Mouse (Mus musculus): Measurements from ENCODE around the gene Thsd4. TPM values are rescaled to one million over a fixed set of nuclear protein-coding genes. Genes with fewer than 3 reads are reported as not detected.

Gene Thsd4
- polyA plus RNA-seq, 1 experiment from 2014 or later: 9.4 TPM

- Histone ChIP-seq H3K4me1 (peaks cover 40% of the 10 kb centered on the region), H3K27ac (no peak overlapping the region), H3K36me3 (replicated peaks) (no peaks in the 10 kb centered on the region), H3K4me3 (replicated peaks) (no peak overlapping the region), H3K27me3 (peaks cover 58% of the 10 kb centered on the region), H3K9me3 (no peaks in the 10 kb centered on the region), H3K4me2 (no peak overlapping the region), H3K9ac (no peak overlapping the region)
- WGBS: 49% methylated on average over 10 of the region's 10 CpGs
- ATAC-seq (ENCODE audit: low FRiP score): no peak
These were observed 257.1 kb downstream of the Thsd4 start for GRCm38 (mm10) chr9:60264586-60265325.

- H3K27ac ChIP-seq: no peak overlapping the region
These were observed 259.2 kb downstream of the Thsd4 start for GRCm38 (mm10) chr9:60262515-60263140.

GRCm38 (mm10) chr9:60259626-60260025 lies 262.2 kb downstream of the Thsd4 start:
- Histone ChIP-seq H3K27me3 (peaks cover 51% of the 10 kb centered on the region), H3K4me1 (peaks cover 4% of the 10 kb centered on the region), H3K9me3 (no peaks in the 10 kb centered on the region), H3K4me2 (no peak overlapping the region), H3K36me3 (replicated peaks) (no peaks in the 10 kb centered on the region), H3K27ac (no peak overlapping the region), H3K4me3 (replicated peaks) (no peak overlapping the region), H3K9ac (no peak overlapping the region)
- no peak for ATAC-seq (ENCODE audit: low FRiP score)
- WGBS: 83% methylated on average over 13 of the region's 13 CpGs

More at GRCm38 (mm10) chr9:60262515-60263140, 259.2 kb downstream of the Thsd4 start:
- H3K4me1 ChIP-seq: peaks cover 34% of the 10 kb centered on the region
- peaks cover 52% of the 10 kb centered on the region for H3K27me3 ChIP-seq
- no peak for ATAC-seq (ENCODE audit: low FRiP score)
- no peaks in the 10 kb centered on the region for H3K36me3 ChIP-seq (replicated peaks)
- H3K4me3 ChIP-seq (replicated peaks): no peak overlapping the region
- H3K4me2 ChIP-seq: no peak overlapping the region
- no peak overlapping the region for H3K9ac ChIP-seq
- WGBS: 87% methylated on average over 6 of the region's 6 CpGs
- no peaks in the 10 kb centered on the region for H3K9me3 ChIP-seq

- Histone ChIP-seq H3K4me3 (replicated peaks) (no peak overlapping the region), H3K9me3 (no peaks in the 10 kb centered on the region), H3K4me1 (peaks cover 9% of the 10 kb centered on the region; the same call in 1 of the 2 replicates), H3K4me2 (no peak overlapping the region), H3K36me3 (replicated peaks) (no peaks in the 10 kb centered on the region), H3K27me3 (peaks cover 15% of the 10 kb centered on the region), H3K27ac (no peak overlapping the region), H3K9ac (no peak overlapping the region)
- WGBS: 62% methylated on average over 3 of the region's 3 CpGs
- ATAC-seq (ENCODE audit: low FRiP score): no peak
These were observed 270.1 kb downstream of the Thsd4 start for GRCm38 (mm10) chr9:60251765-60252164.

GRCm38 (mm10) chr9:60250403-60250802 lies 271.4 kb downstream of the Thsd4 start:
- no peak overlapping the region for H3K4me3 ChIP-seq (replicated peaks)
- peaks cover 15% of the 10 kb centered on the region for H3K27me3 ChIP-seq
- ATAC-seq (ENCODE audit: low FRiP score): no peak
- H3K9ac ChIP-seq: no peak overlapping the region
- H3K9me3 ChIP-seq: no peaks in the 10 kb centered on the region
- H3K4me2 ChIP-seq: no peak overlapping the region
- H3K36me3 ChIP-seq (replicated peaks): no peaks in the 10 kb centered on the region
- H3K4me1 ChIP-seq: peaks cover 9% of the 10 kb centered on the region; the same call in 1 of the 2 replicates
- H3K27ac ChIP-seq: no peak overlapping the region

- peaks cover 9% of the 10 kb centered on the region; the same call in 1 of the 2 replicates for H3K4me1 ChIP-seq
- no peak for ATAC-seq (ENCODE audit: low FRiP score)
- no peak overlapping the region for H3K4me3 ChIP-seq (replicated peaks)
- H3K27ac ChIP-seq: no peak overlapping the region
- WGBS: 83% methylated on average over 3 of the region's 3 CpGs
- H3K27me3 ChIP-seq: peaks cover 19% of the 10 kb centered on the region
- H3K9ac ChIP-seq: no peak overlapping the region
- H3K4me2 ChIP-seq: no peak overlapping the region
- no peaks in the 10 kb centered on the region for H3K36me3 ChIP-seq (replicated peaks)
- H3K9me3 ChIP-seq: no peaks in the 10 kb centered on the region
These were observed 273.8 kb downstream of the Thsd4 start for GRCm38 (mm10) chr9:60247998-60248397.

- ATAC-seq (ENCODE audit: low FRiP score): no peak
These were observed 276.9 kb downstream of the Thsd4 start for GRCm38 (mm10) chr9:60244943-60245342.

GRCm38 (mm10) chr9:60243503-60243902 lies 278.3 kb downstream of the Thsd4 start:
- Histone ChIP-seq H3K4me2 (no peak overlapping the region), H3K27ac (no peak overlapping the region), H3K4me1 (peaks cover 4% of the 10 kb centered on the region; the same call in 1 of the 2 replicates), H3K36me3 (replicated peaks) (no peaks in the 10 kb centered on the region), H3K9me3 (no peaks in the 10 kb centered on the region), H3K27me3 (peaks cover 8% of the 10 kb centered on the region), H3K4me3 (replicated peaks) (no peak overlapping the region), H3K9ac (no peak overlapping the region)
- WGBS: 57% methylated on average over 6 of the region's 6 CpGs
- no peak for ATAC-seq (ENCODE audit: low FRiP score)

More at GRCm38 (mm10) chr9:60244943-60245342, 276.9 kb downstream of the Thsd4 start:
- no peak overlapping the region for H3K9ac ChIP-seq
- 3% methylated on average over 5 of the region's 5 CpGs for WGBS
- no peaks in the 10 kb centered on the region for H3K36me3 ChIP-seq (replicated peaks)
- H3K27ac ChIP-seq: no peak overlapping the region
- peaks cover 10% of the 10 kb centered on the region for H3K27me3 ChIP-seq
- no peak overlapping the region for H3K4me3 ChIP-seq (replicated peaks)
- H3K4me2 ChIP-seq: no peak overlapping the region
- H3K4me1 ChIP-seq: peaks cover 9% of the 10 kb centered on the region; the same call in 1 of the 2 replicates
- no peaks in the 10 kb centered on the region for H3K9me3 ChIP-seq

- no peak overlapping the region for H3K4me3 ChIP-seq (replicated peaks)
- no peaks in the 10 kb centered on the region for H3K36me3 ChIP-seq (replicated peaks)
- no peaks in the 10 kb centered on the region for H3K9me3 ChIP-seq
- H3K4me2 ChIP-seq: no peak overlapping the region
- H3K27ac ChIP-seq: no peak overlapping the region
- 40% methylated on average over 4 of the region's 4 CpGs for WGBS
- no peak overlapping the region for H3K9ac ChIP-seq
- H3K27me3 ChIP-seq: peaks cover 7% of the 10 kb centered on the region; the same call in 1 of the 2 replicates
- peaks cover under 1% of the 10 kb centered on the region; the same call in 1 of the 2 replicates for H3K4me1 ChIP-seq
- no peak for ATAC-seq (ENCODE audit: low FRiP score)
These were observed 284.2 kb downstream of the Thsd4 start for GRCm38 (mm10) chr9:60237667-60238066.

- WGBS: 85% methylated on average over 9 of the region's 9 CpGs
- no peak overlapping the region for H3K4me3 ChIP-seq (replicated peaks)
- no peak overlapping the region for H3K9ac ChIP-seq
- no peaks in the 10 kb centered on the region for H3K9me3 ChIP-seq
- H3K4me1 ChIP-seq: peaks cover 14% of the 10 kb centered on the region
- no peak overlapping the region for H3K4me2 ChIP-seq
- peaks cover 7% of the 10 kb centered on the region; the same call in 1 of the 2 replicates for H3K27me3 ChIP-seq
- no peak overlapping the region for H3K27ac ChIP-seq
- ATAC-seq (ENCODE audit: low FRiP score): no peak
- H3K36me3 ChIP-seq (replicated peaks): no peaks in the 10 kb centered on the region
These were observed 285.7 kb downstream of the Thsd4 start for GRCm38 (mm10) chr9:60236155-60236554.

GRCm38 (mm10) chr9:60234233-60235115 lies 287.4 kb downstream of the Thsd4 start:
- H3K4me3 ChIP-seq (replicated peaks): no peak overlapping the region
- no peak overlapping the region for H3K9ac ChIP-seq
- no peaks in the 10 kb centered on the region for H3K36me3 ChIP-seq (replicated peaks)
- no peak for ATAC-seq (ENCODE audit: low FRiP score)
- H3K4me1 ChIP-seq: peaks cover 19% of the 10 kb centered on the region
- no peak overlapping the region for H3K4me2 ChIP-seq
- WGBS: 49% methylated on average over 8 of the region's 8 CpGs
- no peak overlapping the region for H3K27ac ChIP-seq
- H3K9me3 ChIP-seq: no peaks in the 10 kb centered on the region
- peaks cover 9% of the 10 kb centered on the region; the same call in 1 of the 2 replicates for H3K27me3 ChIP-seq

All from forebrain, embryonic 12.5 days (tissue).